Mouse (Mus musculus) cerebellum, adult 2 months (tissue): ENCODE measurements around the gene Gab2.

Experiments used
- CTCF ChIP-seq: fragments of 200-500 bp; IDR thresholded peaks from 2 replicates; pipeline ENCODE4 v1.5.1; 2011; ENCODE audit warnings: low read depth, mild to moderate bottlenecking, control low read depth, low read length, moderate library complexity, borderline replicate concordance; ENCODE audit not compliant: insufficient read depth
- POLR2A ChIP-seq: fragments of 200-500 bp; IDR thresholded peaks from 2 replicates; pipeline ENCODE4 v1.6.1; 2011; ENCODE audit warnings: low read length, control low read depth, borderline replicate concordance; ENCODE audit not compliant: insufficient read depth

- TF ChIP-seq CTCF, result no peak
- TF ChIP-seq POLR2A, result no peak
These were observed 246.0 kb downstream of the Gab2 start for GRCm38 (mm10) chr7:97327376-97327775.
